Mouse (Mus musculus) thymus, postnatal 36 days (tissue): Measurements from ENCODE around the gene Proz.

Experiments
- DNase-seq, 2 experiments: peaks; one replicate each; pipeline ENCODE4 v3.0.0; 2022; ENCODE audit warnings: mixed read lengths in 2 of 2

Proz gene

DNA sequence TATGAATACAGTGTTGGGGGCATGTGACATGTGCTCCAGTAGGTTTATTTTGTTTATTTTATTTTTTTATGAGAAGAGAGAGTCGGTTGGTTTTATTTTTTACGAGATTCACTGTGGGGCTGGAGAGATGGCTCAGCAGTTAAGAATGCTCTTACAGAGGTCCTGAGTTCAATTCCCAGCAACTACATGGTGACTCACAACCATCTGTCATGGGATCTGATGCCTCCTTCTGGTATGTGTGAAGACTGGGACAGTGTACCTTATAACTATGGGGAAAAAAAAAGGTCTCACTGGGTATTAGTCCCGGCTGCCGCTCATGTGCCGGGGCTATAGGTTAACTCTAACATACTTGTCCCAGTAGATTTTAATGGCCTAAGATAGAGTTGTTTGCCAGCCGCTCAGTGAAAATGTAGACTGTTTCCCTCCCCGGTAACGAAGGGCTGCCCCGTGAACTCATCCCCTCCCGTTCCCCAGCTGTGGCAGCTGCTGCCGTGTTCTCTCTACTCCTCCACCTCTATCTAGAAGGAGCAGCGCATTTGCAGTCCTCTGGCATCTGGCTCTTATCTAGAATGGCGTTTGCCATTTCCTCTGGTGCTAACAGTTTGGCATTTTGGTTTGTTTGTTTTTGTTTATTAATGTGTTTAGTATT is 47.4 kb downstream of the Proz start:
- no peak for DNase-seq

- DNase-seq = no peak
These were observed 48.3 kb downstream of the Proz start for GRCm38 (mm10) chr8:13108967-13109366.

DNA sequence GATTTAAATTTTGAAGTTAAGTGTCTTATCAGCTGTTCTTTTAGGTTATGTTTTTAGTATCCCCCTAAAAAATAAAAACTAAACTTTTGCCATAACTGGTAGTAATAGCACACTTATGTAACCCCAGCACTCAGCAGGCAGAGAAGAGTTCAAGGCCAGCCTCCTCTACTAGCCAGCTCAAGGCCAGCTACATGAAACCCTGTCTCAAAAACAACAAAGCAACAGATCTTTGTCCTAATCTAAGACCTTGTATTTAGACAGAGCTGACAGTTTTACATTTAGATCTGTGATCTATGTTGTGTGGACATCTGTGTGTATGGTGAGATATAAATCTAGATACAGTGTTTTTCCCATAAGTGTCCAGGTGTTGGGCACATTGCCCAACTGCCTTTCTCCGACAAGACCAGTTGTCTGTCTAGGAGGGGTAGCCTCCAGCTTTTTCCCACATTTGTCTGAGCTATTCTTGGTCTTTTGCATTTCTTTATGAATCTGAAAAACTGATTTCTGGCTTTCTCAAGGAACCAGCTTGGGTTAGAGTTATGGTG is 48.8 kb downstream of the Proz start:
- no peak for DNase-seq

DNA sequence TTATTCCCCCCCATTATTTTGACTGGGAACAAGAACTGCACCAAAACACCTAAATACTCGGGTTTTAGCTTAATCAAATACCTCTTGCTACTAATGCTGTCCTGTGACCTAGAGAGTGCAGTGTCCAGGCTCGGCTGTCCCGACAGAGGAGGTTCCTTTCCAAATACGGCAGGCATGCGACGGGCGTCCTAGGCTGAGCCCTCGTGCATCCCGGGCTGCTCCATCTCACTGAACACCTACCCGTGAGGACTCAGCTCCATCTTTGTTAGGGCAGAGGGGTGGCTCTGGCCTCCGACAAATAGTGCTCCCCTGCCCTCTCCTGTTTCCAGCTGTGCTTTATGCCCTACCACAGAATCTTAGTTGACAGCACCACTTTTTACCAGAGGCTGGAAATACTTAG is 51.2 kb downstream of the Proz start:
- no peak for DNase-seq

GRCm38 (mm10) chr8:13113232-13113631 is 52.5 kb downstream of the Proz start:
- DNase-seq = no peak

- DNase-seq = no peak
These were observed 56.4 kb downstream of the Proz start for GRCm38 (mm10) chr8:13117096-13117495.

DNA sequence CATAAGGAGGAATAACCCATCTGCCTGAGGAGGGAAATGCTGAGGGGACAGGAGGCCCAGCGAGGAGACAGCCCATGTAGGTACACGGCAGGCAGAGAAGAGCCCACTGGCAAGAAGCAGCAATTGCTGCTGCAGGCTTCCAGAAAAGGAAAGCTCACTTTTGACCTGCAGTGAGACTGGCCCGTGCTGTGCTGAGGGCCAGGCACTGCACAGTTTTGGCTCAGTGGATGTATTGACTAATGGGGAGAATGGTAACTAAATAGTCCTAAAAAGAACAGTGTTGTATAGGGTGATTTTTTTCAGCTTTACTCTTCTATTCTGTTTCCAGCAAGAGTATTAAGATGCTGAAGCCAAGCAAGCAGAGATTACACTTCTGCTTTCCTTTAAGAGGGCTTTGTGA is 57.8 kb downstream of the Proz start:
- DNase-seq = no peak

DNA sequence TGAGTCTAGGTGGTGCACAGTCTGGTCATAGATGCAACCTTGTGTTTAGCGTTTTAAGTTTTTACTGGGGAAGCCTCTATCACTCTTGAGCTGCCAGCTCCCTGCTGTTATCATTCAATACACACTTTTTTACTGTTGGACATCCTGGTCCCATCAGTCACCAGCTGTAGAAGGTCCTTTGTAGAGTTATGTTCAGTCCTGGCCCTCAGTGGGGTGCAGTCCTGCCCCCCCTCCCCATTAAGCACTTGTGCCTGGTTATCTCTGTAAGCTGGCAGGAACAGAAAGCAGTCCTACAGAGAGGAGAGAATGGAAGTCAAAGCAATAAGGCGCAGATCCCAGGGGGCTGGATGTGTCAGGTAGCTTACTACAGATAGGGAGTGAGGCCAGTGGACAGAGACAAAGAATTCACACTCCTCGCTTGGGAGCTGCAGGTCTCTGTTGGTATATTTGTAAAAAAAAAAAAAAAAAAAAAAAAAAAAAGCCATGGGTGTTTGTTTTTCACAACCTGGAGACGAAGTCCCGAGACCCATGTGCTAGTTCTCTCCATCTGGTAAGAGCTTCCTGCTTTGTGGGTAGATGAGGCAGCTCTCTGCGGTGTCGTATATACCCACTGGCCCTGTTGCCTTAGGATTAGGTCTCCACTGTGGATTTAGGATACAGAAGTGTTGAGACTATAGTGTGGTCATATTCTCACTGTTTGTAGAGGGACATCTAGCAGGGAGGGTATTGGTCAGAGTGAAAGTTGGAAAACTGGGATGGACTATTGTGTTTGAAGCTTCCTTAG is 60.4 kb downstream of the Proz start:
- DNase-seq = no peak

DNA sequence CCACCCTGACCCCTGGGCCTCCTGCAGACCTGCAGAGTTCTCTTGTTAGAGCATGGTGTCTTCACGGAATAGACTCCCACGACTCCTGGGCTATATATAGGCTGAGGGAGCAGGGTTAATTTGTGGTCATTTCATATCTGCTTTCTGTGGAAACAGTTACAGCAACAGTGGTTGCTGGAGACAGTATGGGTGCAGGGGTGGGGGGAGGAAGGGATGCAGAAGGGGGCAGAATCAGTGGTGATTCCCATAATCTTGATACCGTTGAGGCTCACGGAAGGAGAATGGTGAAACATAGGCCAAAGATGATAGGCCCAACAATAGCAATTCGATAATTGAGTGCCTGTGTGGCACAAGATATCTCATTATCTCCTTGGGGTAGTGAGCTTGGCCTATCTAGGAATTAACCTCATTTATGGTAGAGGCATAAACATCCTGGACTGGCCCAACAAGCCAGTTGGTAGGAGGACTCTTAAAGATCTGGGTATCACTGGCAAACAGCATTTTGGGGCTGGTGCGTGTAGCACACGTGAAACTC is 62.2 kb downstream of the Proz start:
- DNase-seq = no peak

DNA sequence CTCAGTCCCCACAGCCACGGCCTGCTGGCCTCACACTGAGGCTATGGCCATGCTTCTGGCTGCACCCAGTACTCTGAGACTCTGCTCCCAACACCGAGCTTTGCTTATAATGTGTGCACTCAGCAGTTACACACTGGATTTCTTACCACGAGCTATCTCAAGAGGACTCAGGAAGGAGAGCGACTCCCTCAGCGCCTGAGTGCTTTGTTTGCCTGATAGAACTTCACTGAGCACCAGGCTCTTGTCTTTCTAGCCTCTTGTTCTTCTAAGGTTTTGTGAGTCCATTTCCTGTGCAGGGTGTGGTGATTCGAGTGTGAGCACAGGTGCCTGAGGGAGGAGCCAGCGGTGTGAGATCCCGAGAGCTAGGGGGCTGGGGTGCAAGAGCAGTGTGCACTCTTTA is 64.2 kb downstream of the Proz start:
- no peak for DNase-seq
